Mouse (Mus musculus) olfactory bulb, adult 2 months (tissue): ENCODE measurements around the gene Fip1l1. TPM values are rescaled to one million over a fixed set of nuclear protein-coding genes. Genes with fewer than 3 reads are reported as not detected.

Source experiments
- H3K27ac ChIP-seq: fragments of 200-500 bp; 2 replicates; pipeline ENCODE4 v1.5.1; 2012; ENCODE audit warnings: low read depth, low read length; ENCODE audit not compliant: insufficient read depth
- H3K4me1 ChIP-seq: fragments of 200-500 bp; 2 replicates; pipeline ENCODE4 v1.6.1; 2012; ENCODE audit warnings: low read length; ENCODE audit not compliant: control insufficient read depth, insufficient read depth
- H3K4me3 ChIP-seq: fragments of 200-500 bp; 2 replicates; pipeline ENCODE4 v1.5.1; 2012; ENCODE audit warnings: mild to moderate bottlenecking, low read depth, low read length, moderate library complexity; ENCODE audit not compliant: insufficient read depth
- CTCF ChIP-seq: fragments of 200-500 bp; IDR thresholded peaks from 2 replicates; pipeline ENCODE4 v1.5.1; 2012; ENCODE audit warnings: low read depth, mild to moderate bottlenecking, low read length, moderate library complexity; ENCODE audit not compliant: insufficient read depth
- POLR2A ChIP-seq: fragments of 200-500 bp; IDR thresholded peaks from 2 replicates; pipeline ENCODE4 v1.6.1; 2012; ENCODE audit warnings: mild to moderate bottlenecking, low read depth, low read length, moderate library complexity; ENCODE audit not compliant: insufficient read depth
- WGBS: fragments of 180-500 bp; shearing (Covaris S2); methylation state at CpG from one replicate; pipeline ENCODE4 v1.1.7; 2018; 5-methylcytosine and 5-hydroxymethylcytosine counted together
- polyA plus RNA-seq: library from polyadenylated mRNA; stranded (reverse); fragments of >200 nt; gene quantifications from 2 replicates; pipeline ENCODE4 v1.2.4, GENCODE M21; 2012; ENCODE audit warnings: low replicate concordance; ENCODE audit not compliant: missing spikeins, insufficient read depth, insufficient read length

The Fip1l1 gene
- polyA plus RNA-seq = not detected in 2 replicates

GRCm38 (mm10) chr5:74535240-74536021 is at the start of gene Fip1l1:
Gene Fip1l1 (plus strand): TSS chr5:74535449.
- under 1% methylated on average over 73 of the region's 73 CpGs for WGBS
- Histone ChIP-seq H3K27ac (peak within 1 kb of the TSS; percentile 66), H3K4me3 (peak within 1 kb of the TSS; percentile 90), H3K4me1 (peaks cover 8% of the 10 kb centered on the region)
- TF ChIP-seq POLR2A (peak; percentile 74; the same call in 1 of the 2 replicates), CTCF (0 out of 2 replicates have a peak, but pooled peaks have one; percentile 21)

- H3K27ac ChIP-seq = no peak overlapping the region
- no peak overlapping the region for H3K4me3 ChIP-seq
- 34% methylated on average over 3 of the region's 3 CpGs for WGBS
- no peaks in the 10 kb centered on the region for H3K4me1 ChIP-seq
- no peak for TF ChIP-seq CTCF
- no peak for TF ChIP-seq POLR2A
These were observed 42.5 kb upstream of the Fip1l1 start for GRCm38 (mm10) chr5:74492705-74493104.

GRCm38 (mm10) chr5:74511686-74512085 is 23.6 kb upstream of the Fip1l1 start:
- no peak for TF ChIP-seq POLR2A
- TF ChIP-seq CTCF = no peak
- Histone ChIP-seq H3K27ac (no peak overlapping the region), H3K4me3 (no peak overlapping the region)

GRCm38 (mm10) chr5:74527025-74527424 is 8.2 kb upstream of the Fip1l1 start:
- 76% methylated on average over 5 of the region's 5 CpGs for WGBS
- H3K4me3 ChIP-seq = no peak overlapping the region

More at GRCm38 (mm10) chr5:74511686-74512085, 23.6 kb upstream of the Fip1l1 start:
- H3K4me1 ChIP-seq = no peaks in the 10 kb centered on the region

GRCm38 (mm10) chr5:74530785-74531184 is 4.5 kb upstream of the Fip1l1 start:
- Histone ChIP-seq H3K4me3 (peak overlapping the region; percentile 96), H3K27ac (no peak overlapping the region), H3K4me1 (peaks cover 10% of the 10 kb centered on the region; the same call in 1 of the 2 replicates)
- WGBS = 19% methylated on average over 16 of the region's 16 CpGs
- TF ChIP-seq CTCF (no peak), POLR2A (no peak)

More at GRCm38 (mm10) chr5:74527025-74527424, 8.2 kb upstream of the Fip1l1 start:
- Histone ChIP-seq H3K4me1 (peaks cover 10% of the 10 kb centered on the region; the same call in 1 of the 2 replicates), H3K27ac (no peak overlapping the region)
- TF ChIP-seq POLR2A (no peak), CTCF (no peak)

- H3K27ac ChIP-seq = peak within 1 kb of the TSS; percentile 39
- peak within 1 kb of the TSS; percentile 96 for H3K4me3 ChIP-seq
- peaks cover 10% of the 10 kb centered on the region; the same call in 1 of the 2 replicates for H3K4me1 ChIP-seq
- 5% methylated on average over 35 of the region's 35 CpGs for WGBS
- TF ChIP-seq CTCF (no peak), POLR2A (peak; percentile 43)
These were observed 3.5 kb upstream of the Fip1l1 start, which contains the start of gene Scfd2 for GRCm38 (mm10) chr5:74531630-74532280. Gene Scfd2 (minus strand): TSS chr5:74531759.

DNA sequence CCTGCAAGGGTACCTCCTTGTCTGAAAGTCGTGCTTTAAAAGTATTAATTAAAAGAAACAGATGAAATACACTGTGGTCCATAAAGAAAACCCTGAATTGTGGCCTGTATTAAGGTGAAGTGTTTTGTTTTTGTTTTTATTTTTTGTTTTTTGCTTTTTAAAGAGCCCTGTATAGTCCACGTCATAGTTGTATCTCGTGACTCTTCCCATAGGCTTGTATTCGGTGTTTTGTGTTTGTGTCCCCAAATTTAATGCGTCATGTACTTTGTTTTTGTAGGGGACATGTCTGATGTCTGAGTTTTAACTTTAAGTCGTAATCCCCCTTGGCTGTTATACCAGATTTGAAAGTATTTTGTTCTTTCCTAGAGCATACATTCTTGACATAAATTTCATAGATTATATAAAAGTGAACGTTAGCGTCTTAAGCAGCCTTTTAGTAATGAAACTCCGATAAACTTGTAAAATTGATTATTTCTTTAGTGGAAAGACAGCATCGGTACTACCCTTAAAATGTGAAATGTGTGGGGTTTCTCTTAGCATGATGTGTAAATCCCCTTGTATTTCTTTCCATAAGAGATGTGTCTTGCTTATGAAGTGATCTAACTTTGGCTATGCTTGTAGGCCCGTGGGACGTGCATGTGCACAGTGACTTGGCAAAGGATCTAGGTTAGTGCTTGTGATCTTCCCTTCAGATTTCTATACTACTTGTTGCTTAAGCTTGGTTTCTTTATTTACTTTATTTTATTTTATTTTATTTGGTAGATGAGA is 1.1 kb downstream of the Fip1l1 start:
- H3K4me1 ChIP-seq = peaks cover 3% of the 10 kb centered on the region
- peak overlapping the region; percentile 66; the same call in 1 of the 2 replicates for H3K27ac ChIP-seq
- WGBS = 36% methylated on average over 12 of the region's 12 CpGs
- H3K4me3 ChIP-seq = peak overlapping the region; percentile 90
- TF ChIP-seq POLR2A (no peak), CTCF (no peak)

GRCm38 (mm10) chr5:74545606-74546005 is 10.4 kb downstream of the Fip1l1 start:
- Histone ChIP-seq H3K4me3 (no peak overlapping the region), H3K4me1 (no peaks in the 10 kb centered on the region), H3K27ac (no peak overlapping the region)
- 88% methylated on average over 4 of the region's 4 CpGs for WGBS
- TF ChIP-seq POLR2A (no peak), CTCF (no peak)
